Mouse (Mus musculus) testis, adult 2 months (tissue): Measurements from ENCODE around the gene Hist1h4a.

Source experiments
- CTCF ChIP-seq: fragments of 200-500 bp; IDR thresholded peaks from 2 replicates; pipeline ENCODE4 v1.5.1; 2012; ENCODE audit warnings: low read depth, mild to moderate bottlenecking, inconsistent platforms, low read length, moderate library complexity; ENCODE audit not compliant: control insufficient read depth, insufficient read depth, insufficient replicate concordance
- POLR2A ChIP-seq: fragments of 200-500 bp; IDR thresholded peaks from 2 replicates; pipeline ENCODE4 v1.6.1; 2012; ENCODE audit warnings: low read depth, mild to moderate bottlenecking, inconsistent platforms, low read length, moderate library complexity; ENCODE audit not compliant: control insufficient read depth

DNA sequence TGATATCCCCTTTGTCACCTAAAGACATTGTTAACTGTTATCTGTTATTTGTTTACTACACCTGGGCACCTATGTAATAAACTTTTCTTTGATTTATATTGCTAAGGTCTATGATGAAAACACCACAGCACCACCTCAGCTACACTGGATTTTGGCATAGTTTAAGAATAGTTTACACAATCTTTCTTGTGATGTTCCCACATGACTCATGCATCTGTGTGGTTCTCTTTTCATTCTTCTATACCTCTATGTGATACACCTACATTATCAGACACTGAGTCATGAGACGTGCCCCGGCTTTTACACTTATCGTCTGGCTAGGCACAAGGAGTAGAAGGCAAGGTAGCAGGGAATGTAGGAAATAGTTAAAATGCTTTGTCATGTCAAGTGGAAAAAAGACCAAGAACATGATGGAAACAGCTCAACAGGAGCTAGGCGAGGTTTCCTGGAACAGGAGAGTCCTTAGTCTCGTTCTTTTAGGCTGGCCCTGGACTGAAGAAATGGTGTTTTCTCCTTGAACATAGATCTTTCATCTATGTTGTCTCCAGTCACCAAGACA lies 11.4 kb downstream of the Hist1h4a start:
- TF ChIP-seq CTCF (no peak), POLR2A (no peak)
